Mouse (Mus musculus) hindbrain, embryonic 12.5 days (tissue): ENCODE measurements at regions not wholly inside any gene's neighbourhood (a gene's known extent, or its start where the extent isn't known, plus 50 kb on each side); places are given as distances from the start of the nearest gene placed in this dataset.
A peak's percentile ranks its signal among the peaks of the same experiment; 100 is the strongest.

Experiments used
- ATAC-seq: fragments of 200-750 bp; cut with Nextera tagmentation; 2 replicates; pipeline ENCODE4 v1.8.0; 2017; ENCODE audit warnings: moderate TSS enrichment; ENCODE audit not compliant: low FRiP score
- H3K27ac ChIP-seq: fragments of 300-500 bp; sonication (generic); 2 replicates; pipeline ENCODE4 v1.5.1; 2016; ENCODE audit warnings: mild to moderate bottlenecking
- H3K27me3 ChIP-seq: fragments of 300-500 bp; sonication (generic); 2 replicates; pipeline ENCODE4 v1.6.1; 2016; ENCODE audit warnings: mild to moderate bottlenecking
- H3K36me3 ChIP-seq: fragments of 300-500 bp; sonication (generic); 2 replicates; pipeline ENCODE4 v1.6.1; 2016; ENCODE audit warnings: mild to moderate bottlenecking
- H3K4me1 ChIP-seq: fragments of 300-500 bp; sonication (generic); 2 replicates; pipeline ENCODE4 v1.6.1; 2016
- H3K4me2 ChIP-seq: fragments of 300-500 bp; sonication (generic); replicated peaks from 2 replicates; pipeline ENCODE4 v1.6.1; 2016; ENCODE audit warnings: mild to moderate bottlenecking
- H3K4me3 ChIP-seq: fragments of 300-500 bp; sonication (generic); 2 replicates; pipeline ENCODE4 v1.5.1; 2016; ENCODE audit warnings: mild to moderate bottlenecking
- H3K9ac ChIP-seq: fragments of 300-500 bp; sonication (generic); 2 replicates; pipeline ENCODE4 v1.6.1; 2016; ENCODE audit warnings: mild to moderate bottlenecking, moderate library complexity
- H3K9me3 ChIP-seq: fragments of 300-500 bp; sonication (generic); replicated peaks from 2 replicates; pipeline ENCODE4 v1.6.1; 2016; ENCODE audit warnings: mild to moderate bottlenecking
- WGBS: fragments of 180-500 bp; shearing (Covaris S2); methylation state at CpG from one replicate; pipeline ENCODE4 v1.1.7; 2016; 5-methylcytosine and 5-hydroxymethylcytosine counted together

DNA sequence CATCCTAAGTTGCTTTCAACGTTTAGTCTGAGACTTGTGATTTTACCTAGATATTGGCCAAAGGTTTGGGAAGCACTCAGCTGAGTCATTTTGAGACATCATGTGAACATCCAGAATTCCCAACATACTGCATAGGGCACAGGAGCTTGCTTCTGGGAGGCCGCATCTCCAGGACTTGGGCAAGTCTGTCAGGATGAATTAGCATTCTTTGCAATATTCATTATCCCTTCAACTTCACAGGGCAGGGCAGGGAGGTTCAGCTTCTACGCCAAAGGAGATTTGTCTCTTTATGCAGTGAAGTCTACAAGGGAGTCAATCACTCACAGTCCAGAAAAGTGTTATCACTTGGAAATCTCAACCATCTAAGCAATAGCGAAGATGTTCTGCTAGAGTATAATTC is 231.7 kb downstream of the Cpe start:
- Histone ChIP-seq H3K9me3 (no peaks in the 10 kb centered on the region), H3K4me2 (no peak overlapping the region), H3K27ac (no peak overlapping the region), H3K27me3 (no peaks in the 10 kb centered on the region), H3K4me3 (no peak overlapping the region), H3K9ac (no peak overlapping the region), H3K36me3 (no peaks in the 10 kb centered on the region), H3K4me1 (no peaks in the 10 kb centered on the region)
- no peak for ATAC-seq
- 87% methylated on average over 4 of the region's 4 CpGs for WGBS

DNA sequence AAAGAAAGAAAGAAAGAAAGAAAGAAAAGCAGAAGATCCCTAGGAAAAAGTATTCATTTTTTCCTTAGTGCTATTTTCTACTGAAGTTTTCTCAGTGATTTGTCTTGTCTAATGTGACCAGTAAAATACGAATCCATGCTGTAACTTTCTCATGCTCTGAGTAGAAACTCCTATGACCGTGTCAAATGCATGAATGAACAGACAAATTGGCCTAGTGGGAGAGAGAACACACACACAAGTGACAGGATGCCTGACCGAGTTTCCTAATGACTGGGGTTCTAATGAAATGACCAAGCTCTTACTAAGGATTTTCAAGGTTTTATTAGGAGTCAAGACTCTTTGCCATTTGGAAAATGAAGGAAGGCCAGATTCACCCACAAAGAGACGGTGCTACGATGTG is 235.9 kb downstream of the Cpe start:
- Histone ChIP-seq H3K9me3 (no peaks in the 10 kb centered on the region), H3K4me2 (no peak overlapping the region), H3K36me3 (no peaks in the 10 kb centered on the region), H3K9ac (no peak overlapping the region), H3K27ac (no peak overlapping the region), H3K27me3 (no peaks in the 10 kb centered on the region), H3K4me1 (no peaks in the 10 kb centered on the region), H3K4me3 (no peak overlapping the region)
- 66% methylated on average over 5 of the region's 5 CpGs for WGBS
- no peak for ATAC-seq

DNA sequence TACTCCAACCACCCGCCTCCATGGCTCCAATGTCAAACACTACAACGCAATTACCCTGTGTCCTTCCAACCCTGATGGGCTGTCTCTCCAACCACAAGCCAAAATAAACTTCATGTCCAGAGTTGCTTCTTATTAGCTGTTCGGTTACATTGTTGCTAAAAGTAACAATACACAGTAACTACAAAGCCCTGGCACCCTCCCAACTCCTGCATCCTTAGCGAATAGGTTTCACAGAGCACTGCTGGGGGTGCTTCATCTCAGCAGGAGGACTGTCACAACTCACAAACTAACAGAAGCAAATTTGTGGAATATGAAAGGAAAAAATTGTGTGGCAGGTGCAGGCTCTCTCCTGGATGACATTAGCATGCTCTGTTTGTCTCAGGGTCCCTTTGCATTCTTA is 238.1 kb downstream of the Cpe start:
- no peak for ATAC-seq
- Histone ChIP-seq H3K27ac (no peak overlapping the region), H3K4me3 (no peak overlapping the region), H3K27me3 (no peaks in the 10 kb centered on the region), H3K36me3 (no peaks in the 10 kb centered on the region), H3K4me2 (no peak overlapping the region), H3K9ac (no peak overlapping the region), H3K4me1 (no peaks in the 10 kb centered on the region), H3K9me3 (no peaks in the 10 kb centered on the region)
- 79% methylated on average over 4 of the region's 4 CpGs for WGBS

DNA sequence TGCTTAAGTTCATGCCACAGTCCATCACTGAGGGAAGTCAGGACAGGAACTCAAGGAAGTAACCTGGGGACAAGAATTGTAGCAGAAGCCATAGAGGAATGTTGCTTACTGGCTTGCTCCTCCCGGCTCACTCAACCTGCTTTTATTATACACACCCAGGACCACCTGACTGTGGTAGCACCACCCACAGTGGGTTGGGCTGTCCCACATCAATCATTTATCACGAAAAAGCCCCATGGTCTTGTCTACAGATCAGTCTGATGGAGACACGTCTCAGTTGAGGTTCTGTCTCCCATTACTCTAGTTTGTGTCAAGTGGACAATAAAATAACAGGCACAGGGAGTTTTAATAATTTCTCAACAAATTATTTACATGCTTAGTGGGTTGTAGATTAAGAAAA is 239.3 kb upstream of the Tll1 start:
- Histone ChIP-seq H3K36me3 (no peaks in the 10 kb centered on the region), H3K27ac (no peak overlapping the region), H3K4me1 (no peaks in the 10 kb centered on the region), H3K27me3 (no peaks in the 10 kb centered on the region), H3K9ac (no peak overlapping the region), H3K4me3 (no peak overlapping the region), H3K4me2 (no peak overlapping the region), H3K9me3 (no peaks in the 10 kb centered on the region)
- whole genome bisulfite sequencing = 81% methylated on average over 3 of the region's 3 CpGs
- ATAC-seq = no peak

DNA sequence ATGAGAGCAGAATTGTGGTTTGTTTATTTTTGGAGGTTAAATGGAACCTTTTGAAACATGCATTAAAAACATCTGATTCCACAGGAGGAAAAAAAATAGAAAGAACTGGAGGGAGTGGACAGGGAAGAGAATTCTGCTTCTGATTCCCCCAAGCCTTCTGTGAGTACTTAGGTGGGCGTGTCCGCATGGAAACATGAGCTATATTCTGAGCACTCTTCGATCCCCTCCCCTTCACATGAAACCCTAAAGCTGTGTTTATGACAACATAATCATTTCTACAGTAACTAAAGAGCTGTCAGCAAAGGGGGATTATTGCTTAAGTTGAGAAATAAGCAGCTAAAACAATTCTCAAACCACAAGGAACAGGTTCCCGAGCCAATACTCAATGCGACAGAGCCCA is 238.4 kb upstream of the Tll1 start:
- Histone ChIP-seq H3K36me3 (no peaks in the 10 kb centered on the region), H3K27me3 (no peaks in the 10 kb centered on the region), H3K27ac (no peak overlapping the region), H3K4me2 (no peak overlapping the region), H3K4me3 (no peak overlapping the region), H3K9ac (no peak overlapping the region), H3K4me1 (no peaks in the 10 kb centered on the region), H3K9me3 (no peaks in the 10 kb centered on the region)
- ATAC-seq = no peak
- WGBS = 86% methylated on average over 5 of the region's 5 CpGs

DNA sequence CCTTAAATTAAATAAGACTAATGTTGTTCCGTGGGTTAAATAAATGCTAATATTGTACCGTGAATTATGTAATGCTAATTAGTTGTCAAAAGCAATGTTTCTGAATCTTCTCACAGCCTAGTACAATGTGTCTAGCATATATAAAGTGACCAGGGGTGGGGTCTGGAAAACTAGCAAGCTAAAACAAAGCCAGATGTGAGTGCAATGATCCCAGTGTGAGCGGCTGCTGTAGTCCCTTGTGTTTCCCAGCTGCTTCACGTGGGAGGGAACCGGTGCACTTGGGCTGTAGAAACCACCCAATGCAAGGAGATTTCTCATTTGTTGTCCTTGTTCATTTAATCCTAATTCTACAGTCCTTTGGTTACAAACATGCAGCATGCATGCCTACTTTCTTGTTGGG is 232.4 kb upstream of the Tll1 start:
- 69% methylated on average over 5 of the region's 5 CpGs for WGBS
- Histone ChIP-seq H3K4me3 (no peak overlapping the region), H3K27me3 (no peaks in the 10 kb centered on the region), H3K4me1 (no peaks in the 10 kb centered on the region), H3K27ac (no peak overlapping the region), H3K36me3 (no peaks in the 10 kb centered on the region), H3K9ac (no peak overlapping the region), H3K4me2 (no peak overlapping the region), H3K9me3 (no peaks in the 10 kb centered on the region)
- ATAC-seq = no peak

DNA sequence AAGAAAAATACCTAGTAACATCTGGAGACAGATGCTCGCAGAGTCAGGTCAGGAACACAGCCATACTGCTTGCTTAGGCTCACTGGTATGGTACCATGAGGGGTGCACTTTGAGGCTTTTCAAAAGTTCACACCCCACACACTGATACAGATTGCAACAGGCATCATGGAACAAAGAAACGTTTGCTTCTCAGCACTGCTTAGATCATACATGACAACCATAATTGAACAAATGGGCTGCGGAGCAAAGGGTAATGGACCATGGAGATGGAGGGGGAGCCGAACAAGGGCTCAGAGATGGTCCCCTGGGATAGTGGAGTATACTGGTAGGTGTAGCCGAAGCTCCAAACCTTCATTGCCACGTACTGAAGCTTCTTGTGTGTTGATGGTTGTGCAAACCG is 228.6 kb upstream of the Tll1 start:
- ATAC-seq = no peak
- Histone ChIP-seq H3K4me3 (no peak overlapping the region), H3K36me3 (no peaks in the 10 kb centered on the region), H3K27me3 (no peaks in the 10 kb centered on the region), H3K9ac (no peak overlapping the region), H3K4me2 (no peak overlapping the region), H3K9me3 (no peaks in the 10 kb centered on the region), H3K27ac (no peak overlapping the region), H3K4me1 (no peaks in the 10 kb centered on the region)
- 71% methylated on average over 7 of the region's 7 CpGs for WGBS

DNA sequence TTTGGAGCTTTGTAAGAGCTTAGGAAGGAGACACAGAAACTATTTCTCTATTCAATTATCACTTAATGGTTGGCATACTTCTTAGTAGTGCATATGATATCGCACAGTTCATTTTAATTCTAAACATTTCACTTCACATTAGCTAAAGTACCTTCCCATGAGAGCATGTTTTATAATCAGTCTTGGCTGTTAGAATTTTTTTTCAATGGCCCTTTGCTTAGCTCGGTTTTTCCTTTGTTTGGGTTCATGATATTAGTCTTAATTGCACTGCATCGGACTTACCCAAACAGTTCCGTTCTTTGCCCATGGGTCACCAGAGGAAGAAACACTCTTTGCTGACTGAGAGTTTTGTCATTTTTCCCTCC is 216.8 kb upstream of the Tll1 start:
- 72% methylated on average over 4 of the region's 4 CpGs for WGBS
- H3K4me3 ChIP-seq = no peak overlapping the region
- H3K27me3 ChIP-seq = no peaks in the 10 kb centered on the region
- H3K36me3 ChIP-seq = no peaks in the 10 kb centered on the region
- no peak overlapping the region for H3K27ac ChIP-seq
- no peaks in the 10 kb centered on the region for H3K9me3 ChIP-seq
- peaks cover 8% of the 10 kb centered on the region for H3K4me1 ChIP-seq
- no peak overlapping the region for H3K9ac ChIP-seq
- ATAC-seq = peak; percentile 23; the same call in 1 of the 2 replicates
- no peak overlapping the region for H3K4me2 ChIP-seq

DNA sequence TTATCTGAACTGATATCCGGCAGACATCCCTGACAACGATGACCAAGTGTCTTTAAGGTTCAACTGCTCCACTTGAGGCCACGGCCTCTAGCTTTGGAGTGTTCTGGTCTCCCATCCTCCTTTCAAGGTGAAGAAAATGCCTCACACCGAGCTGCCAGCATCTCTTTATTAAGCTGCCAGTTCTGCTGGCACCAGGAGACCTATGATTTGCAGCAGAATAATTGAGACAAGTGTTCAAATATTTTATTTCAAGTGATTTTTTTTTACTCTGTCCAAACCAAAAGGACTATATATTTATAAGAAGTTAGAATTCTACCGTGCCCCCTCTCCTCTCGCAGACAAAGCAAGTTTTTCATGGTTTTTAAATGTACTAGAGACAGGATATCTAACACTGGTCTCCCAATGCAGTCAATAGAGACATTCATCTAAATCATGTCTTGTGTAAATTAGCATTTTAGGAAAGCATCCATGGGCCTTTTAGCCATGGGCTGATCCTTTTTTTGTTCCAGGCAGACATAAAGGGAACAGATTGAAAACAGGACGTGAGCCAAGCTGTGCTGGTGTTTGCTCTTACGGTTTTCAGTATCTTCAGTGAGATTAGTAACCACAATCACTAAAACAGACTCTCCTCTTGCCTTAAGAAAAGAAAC is 216.3 kb upstream of the Tll1 start:
- Histone ChIP-seq H3K4me3 (no peak overlapping the region), H3K4me1 (peaks cover 8% of the 10 kb centered on the region), H3K27me3 (no peaks in the 10 kb centered on the region), H3K9me3 (no peaks in the 10 kb centered on the region), H3K4me2 (no peak overlapping the region), H3K9ac (no peak overlapping the region), H3K27ac (0 out of 2 replicates have a peak overlapping the region, but pooled peaks have one; percentile 35), H3K36me3 (no peaks in the 10 kb centered on the region)
- peak; percentile 80 for ATAC-seq
- WGBS = 30% methylated on average over 8 of the region's 8 CpGs

DNA sequence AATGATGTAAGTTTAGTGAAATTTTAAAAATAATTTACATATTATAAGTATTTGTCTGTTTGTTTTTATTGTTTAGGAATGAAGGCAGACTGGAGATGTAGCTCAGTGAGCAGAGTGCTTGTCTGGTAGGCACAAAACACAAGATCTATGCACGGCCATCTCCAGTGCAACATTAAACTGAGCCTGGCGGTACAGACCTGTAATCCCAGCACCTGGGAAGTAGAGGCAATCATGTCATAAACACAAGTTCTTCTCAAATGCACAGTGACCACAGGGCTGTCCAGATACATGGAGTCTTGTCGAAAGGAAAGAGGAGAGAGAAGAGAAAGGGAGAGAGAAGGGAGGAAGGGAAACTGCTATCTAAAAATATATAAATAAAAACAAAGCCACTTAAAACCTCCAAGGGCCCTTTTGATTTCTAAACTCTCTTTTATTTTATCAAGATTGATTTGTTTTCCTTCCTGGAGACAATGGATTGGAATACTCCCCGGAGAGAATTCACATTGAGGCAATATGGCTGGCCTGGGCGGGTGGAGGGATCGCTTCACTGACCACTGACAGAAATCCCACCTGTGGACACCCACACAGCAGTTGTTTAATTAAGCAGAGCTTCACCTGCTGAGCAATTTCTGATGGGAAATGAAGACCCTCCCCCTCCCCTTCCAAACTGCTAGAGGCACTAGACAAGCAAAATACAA is 215.6 kb upstream of the Tll1 start:
- no peak overlapping the region for H3K9ac ChIP-seq
- H3K4me3 ChIP-seq = no peak overlapping the region
- 51% methylated on average over 6 of the region's 6 CpGs for WGBS
- 0 out of 2 replicates have a peak overlapping the region, but pooled peaks have one; percentile 35 for H3K27ac ChIP-seq
- H3K36me3 ChIP-seq = no peaks in the 10 kb centered on the region
- peaks cover 8% of the 10 kb centered on the region for H3K4me1 ChIP-seq
- H3K9me3 ChIP-seq = no peaks in the 10 kb centered on the region
- H3K27me3 ChIP-seq = no peaks in the 10 kb centered on the region
- peak; percentile 72 for ATAC-seq
- no peak overlapping the region for H3K4me2 ChIP-seq

DNA sequence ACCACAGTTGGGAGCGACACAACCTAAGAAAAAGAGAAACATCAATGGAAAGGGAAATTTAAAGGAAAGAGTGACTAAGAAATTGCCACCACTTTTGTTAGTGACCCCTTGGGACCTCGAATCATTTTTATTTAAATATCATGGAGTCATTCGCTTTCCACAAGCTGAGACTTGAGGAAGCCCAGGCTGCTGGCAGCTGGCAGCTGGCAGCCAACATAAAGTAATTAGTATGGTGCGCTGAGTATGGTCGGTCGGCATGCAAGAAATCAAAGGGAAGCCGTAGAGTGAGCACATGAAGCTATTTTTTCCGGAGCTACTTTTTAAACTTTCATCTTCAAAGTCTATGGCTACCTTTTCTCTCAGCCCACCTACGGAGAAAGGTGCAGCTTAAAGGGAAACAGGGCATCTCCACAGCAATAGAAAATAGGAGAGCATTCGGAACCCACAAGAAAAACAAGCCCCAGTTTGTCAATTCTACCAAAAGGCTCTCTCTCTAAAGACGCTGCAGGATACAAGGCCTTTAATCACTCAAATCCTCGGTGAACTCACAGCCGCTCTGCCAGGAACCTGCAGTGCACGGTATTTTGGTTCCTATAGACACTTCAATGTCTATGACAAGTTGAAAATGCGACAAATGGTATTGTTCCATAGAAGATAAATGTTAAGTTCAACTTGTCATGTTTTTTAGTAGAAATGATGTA is 206.6 kb upstream of the Tll1 start:
- Histone ChIP-seq H3K4me1 (no peaks in the 10 kb centered on the region), H3K9me3 (no peaks in the 10 kb centered on the region), H3K4me3 (no peak overlapping the region), H3K9ac (no peak overlapping the region), H3K27me3 (no peaks in the 10 kb centered on the region), H3K4me2 (no peak overlapping the region), H3K36me3 (no peaks in the 10 kb centered on the region), H3K27ac (no peak overlapping the region)
- 0 out of 2 replicates have a peak, but pooled peaks have one; percentile 52 for ATAC-seq
- 53% methylated on average over 15 of the region's 15 CpGs for WGBS

DNA sequence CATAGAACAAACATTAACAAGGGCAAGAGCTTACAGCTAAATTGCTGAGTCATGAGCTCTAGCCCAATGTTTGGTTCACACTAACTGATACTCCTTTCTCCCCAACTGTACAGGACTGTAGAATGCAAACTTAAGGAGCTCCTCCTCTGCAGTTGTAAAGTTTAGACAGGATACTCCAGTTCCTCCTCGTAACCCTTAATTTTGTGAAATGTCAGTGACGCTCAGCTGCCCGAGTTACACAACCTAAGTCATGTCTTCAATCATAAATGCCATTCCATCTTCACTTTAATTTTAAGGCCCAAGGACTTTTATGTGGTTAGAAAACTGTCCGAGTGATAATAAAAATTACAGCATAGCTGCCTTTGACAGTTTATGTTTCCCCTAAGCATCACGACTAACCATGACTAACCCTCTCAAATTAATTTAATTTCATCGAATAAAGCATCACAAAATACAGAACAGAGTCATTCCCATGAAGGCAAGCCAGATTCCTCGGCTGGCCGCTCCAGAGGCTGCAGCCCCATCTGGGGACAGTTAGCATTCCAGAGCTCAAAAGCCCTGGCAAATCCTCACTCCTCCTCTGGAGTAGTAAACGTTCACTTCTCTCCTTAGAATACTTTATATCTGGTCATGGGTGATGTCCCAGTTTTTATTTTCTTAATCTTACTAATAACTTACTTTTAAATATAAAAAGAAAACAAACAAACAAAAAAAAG is 200.9 kb upstream of the Tll1 start:
- 74% methylated on average over 9 of the region's 9 CpGs for WGBS
- H3K9me3 ChIP-seq = no peaks in the 10 kb centered on the region
- no peak overlapping the region for H3K27ac ChIP-seq
- no peak overlapping the region for H3K9ac ChIP-seq
- no peak overlapping the region for H3K4me3 ChIP-seq
- no peaks in the 10 kb centered on the region for H3K4me1 ChIP-seq
- no peak for ATAC-seq
- no peak overlapping the region for H3K4me2 ChIP-seq
- no peaks in the 10 kb centered on the region for H3K36me3 ChIP-seq
- no peaks in the 10 kb centered on the region for H3K27me3 ChIP-seq
